Mouse (Mus musculus) limb, embryonic 15.5 days (tissue): ENCODE measurements around the gene Gucy1b2. TPM values are rescaled to one million over a fixed set of nuclear protein-coding genes. Genes with fewer than 3 reads are reported as not detected.

ENCODE experiments used
- ATAC-seq: fragments of 200-750 bp; cut with Nextera tagmentation; 2 replicates; pipeline ENCODE4 v1.8.0; 2017; ENCODE audit warnings: low read depth, moderate TSS enrichment; ENCODE audit not compliant: insufficient number of reproducible peaks, low FRiP score, low TSS enrichment
- H3K27ac ChIP-seq: fragments of 300-500 bp; sonication (generic); 2 replicates; pipeline ENCODE4 v1.5.1; 2015; ENCODE audit warnings: moderate library complexity, mild to moderate bottlenecking, inconsistent platforms
- H3K27me3 ChIP-seq: fragments of 300-500 bp; sonication (generic); 2 replicates; pipeline ENCODE4 v1.6.1; 2015; ENCODE audit warnings: inconsistent platforms
- H3K36me3 ChIP-seq: fragments of 300-500 bp; sonication (generic); 2 replicates; pipeline ENCODE4 v1.6.1; 2015; ENCODE audit warnings: inconsistent platforms
- H3K4me1 ChIP-seq: fragments of 300-500 bp; sonication (generic); 2 replicates; pipeline ENCODE4 v1.6.1; 2015; ENCODE audit warnings: inconsistent platforms
- H3K4me2 ChIP-seq: fragments of 300-500 bp; sonication (generic); 2 replicates; pipeline ENCODE4 v1.6.1; 2015; ENCODE audit warnings: mild to moderate bottlenecking, inconsistent platforms
- H3K4me3 ChIP-seq: fragments of 300-500 bp; sonication (generic); 2 replicates; pipeline ENCODE4 v1.5.1; 2015; ENCODE audit warnings: mild to moderate bottlenecking, inconsistent platforms
- H3K9ac ChIP-seq: fragments of 300-500 bp; sonication (generic); 2 replicates; pipeline ENCODE4 v1.6.1; 2015; ENCODE audit warnings: inconsistent platforms
- H3K9me3 ChIP-seq: fragments of 300-500 bp; sonication (generic); 2 replicates; pipeline ENCODE4 v1.6.1; 2016; ENCODE audit warnings: inconsistent platforms
- WGBS: fragments of 180-500 bp; shearing (Covaris S2); methylation state at CpG from one replicate; pipeline ENCODE4 v1.1.7; 2015; 5-methylcytosine and 5-hydroxymethylcytosine counted together
- polyA plus RNA-seq: library from polyadenylated mRNA; unstranded; fragments of >200 nt; fragmentation: Nextera tagmentation; extraction: Ambion mirVana; gene quantifications from 2 replicates; pipeline ENCODE4 v1.2.1, GENCODE M21; 2015

Gucy1b2 gene
- polyA plus RNA-seq, 1 experiment from 2014 or later: 0.09 TPM

GRCm38 (mm10) chr14:62353793-62354192, 102.3 kb downstream of the Gucy1b2 start:
- H3K36me3 ChIP-seq: peaks cover 9% of the 10 kb centered on the region
- no peak overlapping the region for H3K9ac ChIP-seq
- H3K4me2 ChIP-seq: no peak overlapping the region
- peaks cover 3% of the 10 kb centered on the region; the same call in 1 of the 2 replicates for H3K4me1 ChIP-seq
- no peak overlapping the region for H3K27ac ChIP-seq
- no peaks in the 10 kb centered on the region for H3K27me3 ChIP-seq
- WGBS: 85% methylated on average over 5 of the region's 5 CpGs
- ATAC-seq: no peak
- H3K9me3 ChIP-seq: no peaks in the 10 kb centered on the region
- no peak overlapping the region for H3K4me3 ChIP-seq

- H3K9ac ChIP-seq: no peak overlapping the region
- WGBS: 86% methylated on average over 9 of the region's 9 CpGs
- H3K27ac ChIP-seq: no peak overlapping the region
- ATAC-seq: no peak
- no peak overlapping the region for H3K4me3 ChIP-seq
- no peaks in the 10 kb centered on the region for H3K9me3 ChIP-seq
- H3K27me3 ChIP-seq: no peaks in the 10 kb centered on the region
- no peak overlapping the region for H3K4me2 ChIP-seq
- H3K4me1 ChIP-seq: peaks cover 3% of the 10 kb centered on the region; the same call in 1 of the 2 replicates
- H3K36me3 ChIP-seq: peaks cover 9% of the 10 kb centered on the region
Observed at GRCm38 (mm10) chr14:62353372-62353771, 102.7 kb downstream of the Gucy1b2 start.

GRCm38 (mm10) chr14:62350890-62351289, 105.2 kb downstream of the Gucy1b2 start:
- no peak for ATAC-seq
- Histone ChIP-seq H3K4me2 (no peak overlapping the region), H3K4me3 (no peak overlapping the region), H3K36me3 (peaks cover 9% of the 10 kb centered on the region), H3K4me1 (peaks cover 7% of the 10 kb centered on the region), H3K9ac (no peak overlapping the region), H3K27ac (no peak overlapping the region), H3K9me3 (no peaks in the 10 kb centered on the region), H3K27me3 (no peaks in the 10 kb centered on the region)
- 89% methylated on average over 3 of the region's 3 CpGs for WGBS

GRCm38 (mm10) chr14:62350186-62350585, 105.9 kb downstream of the Gucy1b2 start:
- no peak overlapping the region for H3K27ac ChIP-seq
- no peak overlapping the region for H3K9ac ChIP-seq
- no peak overlapping the region for H3K4me3 ChIP-seq
- H3K36me3 ChIP-seq: peaks cover 9% of the 10 kb centered on the region
- 72% methylated on average over 4 of the region's 4 CpGs for WGBS
- H3K4me2 ChIP-seq: no peak overlapping the region
- no peaks in the 10 kb centered on the region for H3K27me3 ChIP-seq
- H3K4me1 ChIP-seq: peaks cover 7% of the 10 kb centered on the region
- no peaks in the 10 kb centered on the region for H3K9me3 ChIP-seq
- no peak for ATAC-seq

GRCm38 (mm10) chr14:62349786-62350185, 106.3 kb downstream of the Gucy1b2 start:
- whole genome bisulfite sequencing: 55% methylated on average over 5 of the region's 5 CpGs
- peaks cover 9% of the 10 kb centered on the region for H3K36me3 ChIP-seq
- no peak for ATAC-seq
- H3K4me3 ChIP-seq: no peak overlapping the region
- no peaks in the 10 kb centered on the region for H3K9me3 ChIP-seq
- no peak overlapping the region for H3K27ac ChIP-seq
- H3K27me3 ChIP-seq: no peaks in the 10 kb centered on the region
- no peak overlapping the region for H3K4me2 ChIP-seq
- no peak overlapping the region for H3K9ac ChIP-seq
- H3K4me1 ChIP-seq: peaks cover 7% of the 10 kb centered on the region

GRCm38 (mm10) chr14:62347103-62347502, 109.0 kb downstream of the Gucy1b2 start:
- no peaks in the 10 kb centered on the region for H3K27me3 ChIP-seq
- peaks cover 4% of the 10 kb centered on the region for H3K36me3 ChIP-seq
- no peak overlapping the region for H3K4me3 ChIP-seq
- peaks cover 12% of the 10 kb centered on the region for H3K4me1 ChIP-seq
- H3K9ac ChIP-seq: no peak overlapping the region
- WGBS: 73% methylated on average over 7 of the region's 7 CpGs
- ATAC-seq: no peak
- H3K27ac ChIP-seq: no peak overlapping the region
- H3K9me3 ChIP-seq: no peaks in the 10 kb centered on the region
- no peak overlapping the region for H3K4me2 ChIP-seq

- ATAC-seq: no peak
- peaks cover 12% of the 10 kb centered on the region for H3K4me1 ChIP-seq
- no peak overlapping the region for H3K9ac ChIP-seq
- H3K9me3 ChIP-seq: no peaks in the 10 kb centered on the region
- WGBS: 77% methylated on average over 11 of the region's 11 CpGs
- H3K27me3 ChIP-seq: no peaks in the 10 kb centered on the region
- no peak overlapping the region for H3K27ac ChIP-seq
- no peak overlapping the region for H3K4me3 ChIP-seq
- peaks cover 4% of the 10 kb centered on the region for H3K36me3 ChIP-seq
- no peak overlapping the region for H3K4me2 ChIP-seq
Observed at GRCm38 (mm10) chr14:62346570-62346969, 109.5 kb downstream of the Gucy1b2 start.

Other genes starting within 250 kb of the Gucy1b2 start
- gene Rnaseh2b, start 163.7 kb downstream of the Gucy1b2 start, polyA plus RNA-seq: 42.2 and 46.3 TPM in 2 replicates
- 0.88 and 1.2 TPM in 2 replicates for gene Dleu7, start 163.2 kb downstream of the Gucy1b2 start, polyA plus RNA-seq
- gene Fam124a, start 99.4 kb upstream of the Gucy1b2 start, polyA plus RNA-seq: 3.7 and 4.4 TPM in 2 replicates
- not detected in 2 replicates for gene Gm4131, start 110.6 kb upstream of the Gucy1b2 start, polyA plus RNA-seq
- gene Serpine3, start 207.4 kb upstream of the Gucy1b2 start, polyA plus RNA-seq: not detected in 2 replicates